Mouse (Mus musculus): ENCODE measurements around the gene Agap1.

Agap1 gene

DNA sequence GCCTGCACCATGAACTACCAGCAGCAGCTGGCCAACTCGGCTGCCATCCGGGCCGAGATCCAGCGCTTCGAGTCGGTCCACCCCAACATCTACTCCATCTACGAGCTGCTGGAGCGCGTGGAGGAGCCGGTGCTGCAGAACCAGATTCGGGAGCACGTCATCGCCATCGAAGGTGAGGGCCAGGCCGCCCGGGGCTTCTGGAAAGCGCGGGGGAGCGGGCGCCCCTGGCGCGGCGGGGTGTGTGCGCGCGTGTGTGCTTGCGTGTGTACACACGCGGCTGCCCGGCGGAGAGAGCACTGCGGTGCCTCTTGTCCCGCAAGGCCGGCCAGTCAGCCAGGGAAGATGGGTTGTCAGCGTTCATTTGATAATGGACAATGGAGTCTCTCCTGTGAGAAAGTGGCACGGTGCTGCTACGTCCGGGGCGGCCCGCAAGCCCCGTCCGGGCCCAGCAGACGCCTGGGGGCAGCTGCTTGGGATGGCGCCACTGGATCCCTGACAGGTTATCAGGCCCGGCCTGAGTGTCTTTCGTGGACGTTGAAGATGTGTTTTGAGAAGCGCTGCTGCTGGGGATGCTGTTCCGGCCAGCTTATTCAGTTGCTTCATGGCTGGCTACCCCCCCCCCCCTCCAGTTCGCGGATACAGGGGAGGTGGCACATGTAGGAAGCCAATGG lies 950 bp downstream of the Agap1 start:
- ChIA-PET CTCF (no interaction called here), POLR2A (interaction anchor here in 3 of 4 experiments (0.7 to 2.2 kb wide), 6 partner anchors 9 to 327 kb away, joined by 3 to 6 read pairs (median 5); no protein-coding TSS in a partner anchor)

DNA sequence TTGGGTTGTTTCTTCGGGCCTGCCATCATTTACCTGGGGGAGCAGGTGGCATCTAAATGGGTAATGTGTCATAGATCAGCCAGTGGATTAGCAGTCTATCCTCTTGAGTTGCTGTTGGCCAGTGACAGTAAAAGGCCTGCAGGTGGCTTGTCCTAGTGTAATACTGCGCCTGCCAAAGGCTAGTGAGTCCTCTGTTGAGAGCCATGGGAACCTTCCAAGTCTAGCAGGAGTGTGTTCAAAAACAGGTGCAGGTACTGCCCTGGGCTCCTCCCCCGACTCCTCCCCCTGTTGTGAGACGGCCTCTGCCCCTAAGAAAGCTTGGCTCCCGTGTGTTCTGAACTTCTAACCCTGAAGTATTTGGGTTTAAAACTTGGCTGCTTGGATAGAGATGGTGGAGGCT lies 1.9 kb downstream of the Agap1 start:
- POLR2A ChIA-PET = interaction anchor here in 3 of 4 experiments (0.6 to 2.2 kb wide), 16 partner anchors 8 to 325 kb away, joined by 3 to 16 read pairs (median 4); no protein-coding TSS in a partner anchor
- CTCF ChIA-PET = interaction anchor here in 2 of 4 experiments (0.7 to 1.0 kb wide), 2 partner anchors 10 to 114 kb away, joined by 3 to 4 read pairs; no protein-coding TSS in a partner anchor

DNA sequence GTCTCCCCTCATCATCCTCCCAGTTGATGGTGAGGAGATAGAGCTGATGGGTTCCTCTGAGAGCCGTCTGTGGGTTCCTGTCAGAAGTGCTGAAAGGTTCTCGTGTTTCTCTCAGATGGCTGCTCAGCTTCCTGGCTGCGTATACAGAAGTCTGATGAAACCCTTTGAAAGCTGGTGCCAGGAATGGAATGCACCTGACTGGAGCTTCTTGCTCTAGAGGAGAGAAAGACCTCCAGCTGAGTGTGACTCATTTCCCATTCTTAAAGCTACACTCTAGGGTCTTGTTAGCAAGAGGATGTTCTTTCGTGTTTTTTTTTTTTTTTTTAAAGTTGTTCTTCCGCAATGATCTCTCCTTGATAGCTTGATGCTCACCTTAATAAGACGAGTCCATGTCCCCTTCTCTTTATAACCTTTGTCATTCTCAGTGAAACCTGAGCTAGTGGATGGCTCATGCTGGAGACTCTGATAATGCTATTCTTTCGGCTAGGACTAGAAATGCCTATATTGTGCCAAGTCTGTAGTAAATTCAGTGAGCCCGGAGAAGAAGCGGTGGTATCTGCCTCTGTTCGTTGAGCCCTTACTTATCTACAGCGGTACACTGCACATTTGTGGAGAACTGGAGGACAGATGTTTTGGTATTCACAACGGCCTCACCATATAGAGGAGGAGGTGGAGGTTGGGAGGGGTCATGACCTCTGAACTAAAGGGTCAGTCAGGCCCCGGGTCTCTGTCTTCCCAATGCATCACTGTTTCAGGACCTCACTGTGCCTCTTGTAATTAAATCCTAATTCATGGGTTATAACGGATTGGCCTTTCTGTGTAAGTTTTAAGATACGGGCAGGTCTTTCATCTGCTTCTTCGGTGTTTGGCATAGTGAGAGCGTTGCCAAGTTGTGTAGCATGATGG lies 2.8 kb downstream of the Agap1 start:
- ChIA-PET POLR2A (interaction anchor here (0.6 to 1.6 kb wide), 23 partner anchors 8 to 751 kb away, joined by 3 to 16 read pairs (median 4); no protein-coding TSS in a partner anchor), CTCF (interaction anchor here (0.6 to 1.4 kb wide), 7 partner anchors 9 to 839 kb away, joined by 3 to 7 read pairs (median 3); no protein-coding TSS in a partner anchor)

DNA sequence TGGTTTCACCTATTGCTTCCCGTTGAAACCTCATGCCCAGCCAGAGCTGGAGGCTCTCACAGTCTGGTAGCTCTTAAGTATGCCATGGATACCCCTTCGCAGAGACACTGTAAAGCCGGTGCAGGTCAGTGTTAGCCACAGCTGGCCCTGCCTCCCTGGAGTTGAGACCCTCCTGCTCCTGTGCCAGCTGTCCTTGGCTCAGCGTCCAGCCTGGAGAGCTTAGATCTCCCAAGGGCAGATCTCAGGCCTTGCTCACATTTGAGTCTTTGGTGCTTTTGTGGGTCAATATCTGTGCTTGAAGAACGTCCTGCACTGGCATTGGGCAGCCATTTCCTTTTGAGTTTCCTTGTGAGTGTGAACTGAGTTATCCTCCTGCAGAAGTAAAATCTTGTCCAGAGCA lies 7.3 kb downstream of the Agap1 start:
- CTCF ChIA-PET = interaction anchor here in 1 of 4 experiments (1.0 kb wide), 1 partner anchor 63 kb away, joined by 4 read pairs; no protein-coding TSS in a partner anchor
- POLR2A ChIA-PET = interaction anchor here in 3 of 4 experiments (1.2 to 1.7 kb wide), 3 partner anchors 10 to 96 kb away, joined by 3 to 4 read pairs (median 3); no protein-coding TSS in a partner anchor

DNA sequence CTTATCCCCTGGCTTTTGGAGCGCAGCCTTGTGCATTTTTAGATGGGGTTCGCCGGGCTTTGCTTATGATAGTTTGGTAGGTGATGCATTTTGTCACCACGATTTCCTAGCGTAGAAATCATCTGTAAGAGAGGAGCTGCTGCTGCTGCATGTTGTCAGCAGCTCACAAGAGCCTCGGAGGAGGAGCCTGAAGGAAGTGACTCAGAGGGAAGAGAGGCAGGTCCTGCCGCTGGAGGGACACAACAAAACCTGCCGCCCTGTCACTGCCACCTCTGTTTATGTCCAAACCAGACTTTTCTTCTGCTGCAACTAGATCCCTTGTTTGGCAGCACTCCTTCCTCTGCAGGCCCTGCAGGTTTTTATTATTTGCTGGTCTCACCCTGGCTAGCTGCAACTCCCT lies 8.5 kb downstream of the Agap1 start:
- ChIA-PET CTCF (interaction anchor here in 1 of 4 experiments (0.6 kb wide), 1 partner anchor 406 kb away, joined by 3 read pairs; no protein-coding TSS in a partner anchor), POLR2A (interaction anchor here in 1 of 4 experiments (0.7 to 1.0 kb wide), 4 partner anchors 8 to 66 kb away, joined by 3 read pairs; no protein-coding TSS in a partner anchor)

DNA sequence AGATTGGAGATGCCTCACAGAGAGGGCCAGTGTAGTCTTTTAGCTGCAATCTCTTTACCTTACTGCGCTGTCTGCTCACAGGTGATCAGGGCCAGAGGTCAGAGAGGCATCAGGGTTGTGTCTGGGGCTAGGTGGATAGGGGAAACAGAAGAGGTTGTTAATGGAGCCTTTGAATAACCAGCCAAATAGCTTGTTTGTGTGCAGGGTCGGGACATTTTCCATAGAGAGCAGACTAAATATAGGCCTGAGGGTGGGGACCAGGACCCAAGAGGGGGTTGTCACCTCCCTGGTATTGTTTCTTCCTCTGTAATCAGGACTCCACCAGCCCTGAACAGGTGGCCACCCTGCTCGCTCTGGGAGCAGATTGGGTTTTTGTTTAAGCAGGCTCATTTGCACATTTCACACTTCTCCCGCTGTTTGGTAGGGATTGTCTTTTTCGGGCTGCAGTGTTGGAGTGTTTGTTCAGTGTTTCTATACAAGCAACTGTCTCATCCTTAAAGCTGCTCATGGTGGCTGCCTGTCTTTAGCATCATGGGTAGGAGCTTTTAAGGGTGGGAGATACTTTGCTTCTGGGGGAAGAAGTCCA lies 10.9 kb downstream of the Agap1 start:
- CTCF ChIA-PET = no interaction called here

DNA sequence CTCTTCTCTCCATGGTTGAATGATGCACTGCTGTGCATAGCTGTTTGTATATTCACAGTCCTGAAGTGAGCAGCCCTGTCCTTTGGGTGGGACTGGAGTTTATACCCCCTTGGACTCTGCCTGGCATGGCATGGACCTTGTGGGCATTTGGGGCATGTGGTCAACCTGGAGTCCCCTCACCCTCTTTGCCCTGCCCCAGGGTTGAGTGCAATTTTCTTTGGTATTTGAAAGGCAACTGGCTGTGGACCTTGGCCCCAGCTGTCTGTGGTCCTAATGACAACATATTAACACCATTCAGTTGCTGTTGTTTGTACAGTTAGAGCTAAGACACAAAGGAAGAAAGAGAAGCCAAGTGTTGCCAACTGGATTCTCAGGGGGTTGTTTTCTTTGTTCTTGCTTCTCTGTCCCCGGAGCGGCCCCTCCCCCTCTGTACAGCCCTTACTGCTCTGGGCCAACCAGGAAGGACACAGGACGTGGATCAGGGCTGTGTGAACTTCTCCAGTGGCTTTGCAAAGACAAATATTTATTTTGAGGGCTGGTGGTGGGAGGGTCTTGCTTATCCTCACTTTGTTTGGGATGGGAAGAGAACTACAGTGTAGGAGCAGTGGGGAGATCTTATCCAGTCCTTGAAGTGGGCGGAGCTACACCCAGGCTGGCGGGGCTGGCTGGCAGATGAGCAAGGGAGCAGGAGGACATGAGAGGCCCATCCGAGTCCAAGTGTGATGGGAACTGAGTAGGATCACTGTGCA lies 12.9 kb downstream of the Agap1 start:
- ChIA-PET CTCF (interaction anchor here in 1 of 4 experiments (1.0 kb wide), 1 partner anchor 10 kb away, joined by 3 read pairs; no protein-coding TSS in a partner anchor), POLR2A (interaction anchor here in 2 of 4 experiments (0.6 to 1.9 kb wide), 8 partner anchors 10 to 714 kb away, joined by 3 to 8 read pairs (median 4); partner anchors contain the start of gene Agap1 (in 1 of the 2))

More for the DNA sequence above, 10.9 kb downstream of the Agap1 start:
- POLR2A ChIA-PET = interaction anchor here in 3 of 4 experiments (0.7 to 2.2 kb wide), 17 partner anchors 8 to 57 kb away, joined by 3 to 16 read pairs (median 5); partner anchors contain the start of gene Agap1 (in 2 of the 3)

DNA sequence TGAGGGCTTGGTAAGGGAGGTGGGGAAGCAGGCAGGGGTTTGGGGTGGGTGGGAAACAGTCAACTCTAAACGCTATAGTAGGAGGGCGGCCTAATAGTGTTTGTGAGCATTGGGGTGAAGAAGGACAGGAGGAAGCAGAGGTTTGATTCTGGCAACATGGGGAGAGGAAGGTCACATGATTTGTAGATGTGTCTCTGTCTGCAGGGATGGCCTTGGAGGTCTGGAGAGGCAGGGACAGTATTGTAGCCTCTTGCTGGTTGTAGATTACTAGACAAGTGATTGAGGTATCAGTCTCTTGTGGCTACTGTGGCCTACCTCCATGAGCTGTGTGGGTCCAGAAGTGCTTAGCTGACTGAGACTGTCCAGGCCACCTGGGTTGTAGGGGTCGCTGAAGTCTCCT lies 13.5 kb downstream of the Agap1 start:
- CTCF ChIA-PET = no interaction called here
- POLR2A ChIA-PET = interaction anchor here in 2 of 4 experiments (0.6 to 1.7 kb wide), 5 partner anchors 10 to 715 kb away, joined by 3 to 5 read pairs (median 4); no protein-coding TSS in a partner anchor

DNA sequence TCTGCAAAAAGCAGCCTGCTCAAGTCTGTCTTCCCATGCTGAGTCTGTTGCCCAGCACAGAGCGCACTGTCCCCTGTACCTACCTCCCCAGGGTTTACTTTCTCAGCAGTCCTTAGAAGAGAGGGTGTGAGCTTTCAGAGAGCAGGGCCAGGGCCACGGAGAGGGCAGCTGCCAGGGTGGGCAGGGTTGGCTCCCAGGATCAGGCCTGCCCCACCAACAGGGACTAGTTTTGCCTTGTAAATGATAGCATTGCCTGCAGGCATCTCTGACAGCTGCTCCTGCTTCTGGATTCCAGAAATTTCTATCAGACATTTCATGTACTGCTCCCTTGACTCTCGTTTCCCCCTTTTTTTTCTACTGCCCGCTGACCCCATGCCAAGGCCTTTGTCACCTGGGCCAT lies 16.8 kb downstream of the Agap1 start:
- CTCF ChIA-PET = no interaction called here
- POLR2A ChIA-PET = interaction anchor here in 2 of 4 experiments (0.6 to 1.9 kb wide), 6 partner anchors 9 to 401 kb away, joined by 3 to 6 read pairs (median 4); partner anchors contain the start of gene Sh3bp4 (in 1 of the 2)

DNA sequence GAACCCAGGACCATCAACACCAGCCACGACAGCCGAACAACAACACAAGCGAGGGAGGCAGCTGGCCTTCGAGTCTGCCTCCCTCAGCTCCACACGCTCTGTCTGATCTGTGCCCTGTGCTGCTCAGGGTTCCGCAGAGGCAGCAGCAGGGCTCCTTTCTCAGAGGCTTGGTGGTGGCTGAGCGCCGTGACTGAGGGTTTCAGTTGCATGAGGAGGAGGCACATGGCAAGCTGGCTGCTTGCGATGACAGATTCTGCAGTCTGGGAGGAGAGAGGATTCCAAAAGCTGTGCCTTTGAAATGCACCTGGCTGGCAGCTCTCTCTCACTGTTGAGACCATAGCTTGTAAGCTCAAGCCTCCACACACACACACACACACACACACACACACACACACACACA lies 17.3 kb downstream of the Agap1 start:
- ChIA-PET POLR2A (interaction anchor here in 2 of 4 experiments (0.8 to 1.9 kb wide), 6 partner anchors 9 to 402 kb away, joined by 3 to 6 read pairs (median 4); partner anchors contain the start of gene Sh3bp4 (in 1 of the 2)), CTCF (no interaction called here)

DNA sequence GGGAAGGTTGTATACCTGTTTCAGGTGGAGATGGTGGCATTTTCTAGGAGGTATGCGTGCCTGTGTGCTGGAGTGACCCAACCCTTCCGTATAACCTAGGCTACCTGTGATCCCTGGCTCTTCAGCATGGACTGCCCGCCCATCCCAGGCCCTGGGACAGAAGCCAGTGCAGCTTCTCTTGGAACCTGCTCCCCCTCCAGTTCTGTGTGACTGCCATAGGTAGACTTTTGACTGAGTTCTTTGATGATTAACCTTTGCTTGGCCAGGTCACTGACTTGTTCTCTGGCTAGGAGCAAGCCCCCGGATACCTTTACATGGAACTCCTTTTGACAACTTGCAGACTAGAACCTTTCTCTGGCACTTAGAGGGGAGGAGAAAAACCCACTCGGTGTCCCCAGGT lies 19.3 kb downstream of the Agap1 start:
- ChIA-PET POLR2A (no interaction called here), CTCF (interaction anchor here in 1 of 4 experiments (0.8 kb wide), 1 partner anchor 8 kb away, joined by 3 read pairs; no protein-coding TSS in a partner anchor)

DNA sequence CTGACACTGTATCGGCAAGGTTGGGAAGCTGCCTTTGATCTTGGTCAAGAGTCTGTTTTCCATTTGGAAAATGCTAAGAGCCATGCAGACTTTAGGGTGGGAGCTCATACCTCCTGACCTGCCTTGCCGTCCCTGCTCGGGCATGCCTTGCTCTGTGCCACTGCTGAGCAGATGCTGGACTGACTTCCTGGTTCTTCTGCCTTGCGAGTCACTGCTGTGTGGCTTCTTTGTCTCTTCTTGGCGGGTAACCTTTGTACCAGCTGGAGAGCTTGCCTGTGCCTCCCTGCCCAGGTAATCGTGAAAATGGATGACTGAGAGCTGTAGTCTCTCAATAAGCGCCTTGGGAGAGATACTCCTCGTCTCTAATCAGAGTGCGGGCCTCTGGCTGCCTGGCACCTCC lies 20.2 kb downstream of the Agap1 start:
- POLR2A ChIA-PET = interaction anchor here in 2 of 4 experiments (0.7 to 1.2 kb wide), 5 partner anchors 9 to 21 kb away, joined by 3 to 8 read pairs (median 3); no protein-coding TSS in a partner anchor
- CTCF ChIA-PET = no interaction called here

DNA sequence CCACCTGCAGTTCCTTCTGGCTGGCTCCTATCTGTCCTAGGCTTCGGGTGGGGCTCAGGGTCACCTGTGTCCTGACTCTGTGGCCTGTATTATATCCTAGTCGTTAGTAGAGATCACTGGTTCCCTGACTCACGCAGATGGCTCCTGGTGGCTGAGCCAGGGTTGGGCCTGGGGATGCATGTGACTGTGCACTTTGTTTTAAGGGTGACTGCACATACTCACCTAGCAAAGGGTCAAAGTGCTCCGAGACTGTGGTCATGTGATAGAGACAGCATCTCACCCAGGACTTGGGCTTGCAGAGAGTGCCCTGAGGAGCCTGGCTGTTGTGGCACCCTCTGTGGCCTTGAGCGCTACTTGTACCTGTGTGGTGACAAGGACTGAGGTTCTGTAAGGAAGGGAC lies 22.4 kb downstream of the Agap1 start:
- ChIA-PET CTCF (no interaction called here), POLR2A (interaction anchor here in 2 of 4 experiments (1.2 to 1.3 kb wide), 2 partner anchors 9 to 13 kb away, joined by 3 to 4 read pairs; no protein-coding TSS in a partner anchor)

DNA sequence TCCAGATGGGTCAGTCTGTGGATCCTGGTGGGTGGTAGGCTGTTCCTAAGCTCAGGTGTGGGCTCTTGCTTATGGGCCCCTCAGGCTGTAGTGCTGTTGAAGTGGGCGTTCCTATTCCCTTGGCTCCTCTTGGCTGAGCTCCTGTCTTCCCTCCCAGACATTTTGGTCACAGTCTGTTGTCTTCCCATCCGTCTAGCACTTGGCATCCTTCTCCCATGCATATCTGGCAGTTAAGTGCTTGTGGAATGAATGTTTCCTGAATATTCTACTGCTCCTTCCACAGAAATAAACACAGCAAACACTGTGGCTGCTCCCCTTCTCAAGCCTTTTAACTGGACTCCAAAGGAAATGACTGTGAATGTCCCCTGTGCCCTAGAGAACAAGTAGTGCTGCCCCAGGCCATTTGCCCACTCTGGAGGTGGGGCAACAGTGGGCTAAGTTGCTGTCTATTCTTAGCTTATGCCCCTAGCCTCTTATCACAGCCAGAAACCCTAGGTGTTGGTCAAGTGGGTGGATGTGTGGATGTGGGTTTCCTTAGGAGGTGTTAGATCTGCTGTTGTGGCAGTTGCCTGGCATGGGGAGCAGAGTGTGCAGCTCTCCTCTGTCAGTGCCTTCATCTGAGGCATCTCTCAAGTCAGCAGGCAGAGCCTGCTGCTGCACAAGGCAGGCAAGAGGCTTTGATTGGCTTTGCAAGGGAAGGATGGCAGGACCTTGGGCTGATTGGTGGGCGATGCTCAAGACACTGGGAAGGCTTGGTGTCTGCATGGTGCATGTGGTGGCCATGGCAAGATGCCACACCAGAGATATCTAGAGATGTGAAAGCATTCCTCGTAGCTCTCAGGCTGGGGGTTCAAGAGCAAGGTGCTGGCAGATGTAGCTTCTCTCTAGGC lies 24.2 kb downstream of the Agap1 start:
- POLR2A ChIA-PET = interaction anchor here in 3 of 4 experiments (0.7 to 1.3 kb wide), 5 partner anchors 11 to 1008 kb away, joined by 3 to 5 read pairs (median 3); no protein-coding TSS in a partner anchor
- CTCF ChIA-PET = no interaction called here

DNA sequence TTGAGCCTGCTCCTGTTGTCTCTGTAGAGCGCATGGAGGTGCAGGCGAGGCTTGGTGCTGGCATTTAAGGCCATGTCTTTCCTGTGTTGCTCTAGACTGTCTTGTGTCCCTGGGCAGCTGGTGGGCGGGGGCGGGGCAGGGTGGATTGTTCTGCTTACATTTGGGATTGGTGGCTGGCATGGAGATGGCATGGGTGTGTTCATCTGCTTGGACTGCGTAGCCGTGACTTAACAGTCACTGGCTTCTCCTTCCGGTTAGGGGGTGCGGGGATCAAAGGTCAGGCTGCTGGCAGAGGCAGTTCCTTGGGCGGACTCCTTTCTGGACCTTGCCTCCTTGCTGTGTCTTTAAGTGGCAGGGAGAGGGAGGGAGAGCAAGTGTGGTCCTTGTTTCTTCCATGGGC lies 26.5 kb downstream of the Agap1 start:
- ChIA-PET CTCF (interaction anchor here in 2 of 4 experiments (0.6 kb wide), 3 partner anchors 20 to 1864 kb away, joined by 3 to 8 read pairs (median 3); no protein-coding TSS in a partner anchor), POLR2A (interaction anchor here (0.6 to 1.4 kb wide), 7 partner anchors 8 to 574 kb away, joined by 3 to 9 read pairs (median 3); no protein-coding TSS in a partner anchor)

DNA sequence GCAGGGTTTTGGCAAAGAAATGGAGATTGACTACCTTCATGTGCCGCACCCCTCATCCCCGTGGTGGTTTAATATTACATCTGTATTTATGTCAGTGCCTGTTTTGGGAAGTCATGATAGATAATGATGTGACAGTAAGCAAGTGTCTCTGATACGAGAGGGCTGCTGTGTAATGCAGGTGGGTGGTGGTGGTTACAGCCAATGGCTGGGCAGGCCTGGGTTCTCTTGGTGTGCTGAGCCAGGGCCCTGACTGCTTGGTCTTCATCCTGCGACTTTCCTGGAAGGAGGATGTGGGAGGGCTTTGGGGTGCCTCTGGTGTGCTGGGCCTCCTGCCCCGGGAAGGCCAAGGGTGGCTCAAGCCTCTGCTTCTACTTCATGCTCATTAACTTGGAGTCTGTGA lies 28.2 kb downstream of the Agap1 start:
- ChIA-PET CTCF (interaction anchor here in 1 of 4 experiments (1.0 kb wide), 1 partner anchor 9 kb away, joined by 3 read pairs; no protein-coding TSS in a partner anchor), POLR2A (interaction anchor here in 1 of 4 experiments (0.8 kb wide), 1 partner anchor 16 kb away, joined by 3 read pairs; no protein-coding TSS in a partner anchor)

Measured in embryonic stem cell, embryonic (primary cell).